Mouse (Mus musculus) kidney, postnatal 0 days (tissue): ENCODE measurements around the gene Itgb6. TPM values are rescaled to one million over a fixed set of nuclear protein-coding genes. Genes with fewer than 3 reads are reported as not detected.

Experiments
- ATAC-seq: fragments of 200-750 bp; cut with Nextera tagmentation; replicated peaks from 2 replicates; pipeline ENCODE4 v1.8.0; 2017; ENCODE audit warnings: low read depth, moderate number of reproducible peaks, moderate TSS enrichment, moderate library complexity; ENCODE audit not compliant: low FRiP score
- DNase-seq: peaks from one replicate; pipeline ENCODE4 v3.0.0-alpha.2; 2016; ENCODE audit warnings: low spot score
- H3K27ac ChIP-seq: fragments of 300-500 bp; sonication (generic); 2 replicates; pipeline ENCODE4 v1.5.1; 2014; ENCODE audit warnings: mild to moderate bottlenecking
- H3K27me3 ChIP-seq: fragments of 300-500 bp; sonication (generic); 2 replicates; pipeline ENCODE4 v1.6.1; 2014; ENCODE audit warnings: low read length, mixed read lengths; ENCODE audit not compliant: insufficient read depth
- H3K36me3 ChIP-seq: fragments of 300-500 bp; sonication (generic); 2 replicates; pipeline ENCODE4 v1.6.1; 2014; ENCODE audit warnings: low read length, mixed read lengths; ENCODE audit not compliant: insufficient read depth
- H3K4me1 ChIP-seq: fragments of 300-500 bp; sonication (generic); replicated peaks from 2 replicates; pipeline ENCODE4 v1.6.1; 2014; ENCODE audit warnings: antibody characterized with exemption, low read length, mixed read lengths; ENCODE audit not compliant: insufficient read depth
- H3K4me2 ChIP-seq: fragments of 300-500 bp; sonication (generic); 2 replicates; pipeline ENCODE4 v1.6.1; 2014; ENCODE audit warnings: mild to moderate bottlenecking, low read length, moderate library complexity, mixed read lengths
- H3K4me3 ChIP-seq: fragments of 300-500 bp; sonication (generic); replicated peaks from 2 replicates; pipeline ENCODE4 v1.5.1; 2014; ENCODE audit warnings: low read depth, low read length
- H3K9ac ChIP-seq: fragments of 300-500 bp; sonication (generic); 2 replicates; pipeline ENCODE4 v1.6.1; 2014; ENCODE audit warnings: low read depth, low read length
- H3K9me3 ChIP-seq: fragments of 300-500 bp; sonication (generic); replicated peaks from 2 replicates; pipeline ENCODE4 v1.6.1; 2016; ENCODE audit warnings: low read length, inconsistent platforms, mixed read lengths
- CTCF ChIP-seq: IDR thresholded peaks from 2 replicates; pipeline ENCODE4 v1.5.1; 2016; ENCODE audit warnings: antibody characterized with exemption, low read depth, mild to moderate bottlenecking, moderate library complexity
- WGBS: fragments of 180-500 bp; shearing (Covaris S2); extraction: QIAGEN DNeasy Blood & Tissue Kit; methylation state at CpG from one replicate; pipeline ENCODE4 v1.1.7; 2014; 5-methylcytosine and 5-hydroxymethylcytosine counted together
- polyA plus RNA-seq: library from polyadenylated mRNA; unstranded; fragments of >200 nt; fragmentation: Nextera tagmentation; extraction: Ambion mirVana; gene quantifications from 2 replicates; pipeline ENCODE4 v1.2.1, GENCODE M21; 2015

The Itgb6 gene
- polyA plus RNA-seq, 1 experiment from 2014 or later, result 28.8 TPM

- H3K27ac ChIP-seq, result no peak overlapping the region
- no peaks in the 10 kb centered on the region for H3K9me3 ChIP-seq
- DNase-seq (no peak), ATAC-seq (no peak)
- peaks cover 20% of the 10 kb centered on the region; the same call in 1 of the 2 replicates for H3K4me1 ChIP-seq
- TF ChIP-seq CTCF, result no peak
- WGBS, result 86% methylated on average over 4 of the region's 4 CpGs
- no peaks in the 10 kb centered on the region for H3K36me3 ChIP-seq
- no peaks in the 10 kb centered on the region for H3K27me3 ChIP-seq
- no peak overlapping the region for H3K9ac ChIP-seq
- H3K4me3 ChIP-seq, result no peak overlapping the region
- H3K4me2 ChIP-seq, result no peak overlapping the region
Measured at GRCm38 (mm10) chr2:60710317-60710716, 12.1 kb downstream of the Itgb6 start.

DNA sequence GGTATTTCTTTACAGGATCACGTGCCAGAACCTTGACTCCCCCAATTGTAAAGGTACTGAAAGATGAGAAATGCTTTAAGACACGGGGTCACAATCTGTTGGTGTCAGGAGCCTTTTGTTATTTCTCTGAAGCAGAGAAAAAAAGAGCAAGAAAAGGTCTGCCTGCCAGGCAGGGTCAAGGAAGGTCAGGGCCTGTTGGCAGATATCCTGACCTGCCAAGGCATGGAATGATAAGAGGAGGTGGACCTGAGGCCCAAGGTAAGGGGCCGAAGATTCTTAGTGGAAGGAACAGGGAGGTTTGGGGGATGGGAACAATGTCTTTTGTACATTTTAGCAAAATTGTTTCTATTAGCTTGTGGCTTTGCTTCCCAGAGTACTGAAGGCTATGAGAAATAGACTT lies 13.8 kb downstream of the Itgb6 start:
- Histone ChIP-seq H3K9me3 (no peaks in the 10 kb centered on the region), H3K27me3 (no peaks in the 10 kb centered on the region), H3K4me2 (no peak overlapping the region), H3K4me3 (no peak overlapping the region), H3K4me1 (0 out of 2 replicates have a peak, but pooled peaks cover 16% of the 10 kb centered on the region), H3K9ac (no peak overlapping the region), H3K27ac (no peak overlapping the region), H3K36me3 (no peaks in the 10 kb centered on the region)
- DNase-seq (no peak), ATAC-seq (no peak)
- 42% methylated on average over 3 of the region's 3 CpGs for WGBS
- TF ChIP-seq CTCF, result no peak

DNA sequence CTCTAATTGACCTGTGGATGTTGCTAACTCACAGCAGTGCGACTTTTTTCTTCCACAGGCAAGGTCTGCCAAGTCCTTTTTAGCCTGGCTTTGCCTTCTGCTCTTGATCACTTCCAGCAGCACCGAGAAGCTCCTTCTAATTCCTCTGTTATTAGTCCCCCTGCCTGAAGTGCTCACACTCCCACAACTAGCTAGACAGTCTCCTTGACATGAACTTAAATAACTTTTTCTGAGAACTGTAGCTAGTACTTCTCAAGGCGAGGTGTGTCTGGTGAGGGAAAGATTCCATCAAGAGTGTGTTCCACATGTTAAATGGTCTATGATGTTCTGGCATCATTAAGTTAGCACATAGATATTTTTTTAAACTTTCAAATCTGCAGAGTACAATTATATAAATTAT lies 15.6 kb downstream of the Itgb6 start:
- no peaks in the 10 kb centered on the region for H3K27me3 ChIP-seq
- H3K4me2 ChIP-seq, result no peak overlapping the region
- no peak for TF ChIP-seq CTCF
- 70% methylated on average over 3 of the region's 3 CpGs for WGBS
- no peaks in the 10 kb centered on the region for H3K36me3 ChIP-seq
- H3K9me3 ChIP-seq, result no peaks in the 10 kb centered on the region
- H3K27ac ChIP-seq, result no peak overlapping the region
- ATAC-seq, result no peak
- no peak for DNase-seq
- no peak overlapping the region for H3K9ac ChIP-seq
- no peak overlapping the region for H3K4me3 ChIP-seq
- 0 out of 2 replicates have a peak, but pooled peaks cover 18% of the 10 kb centered on the region for H3K4me1 ChIP-seq

GRCm38 (mm10) chr2:60705426-60705825 lies 17.0 kb downstream of the Itgb6 start:
- Histone ChIP-seq H3K4me2 (peak overlapping the region; percentile 25), H3K4me3 (no peak overlapping the region), H3K9ac (no peak overlapping the region), H3K27ac (peak overlapping the region; percentile 36), H3K4me1 (0 out of 2 replicates have a peak, but pooled peaks cover 17% of the 10 kb centered on the region), H3K27me3 (no peaks in the 10 kb centered on the region), H3K36me3 (no peaks in the 10 kb centered on the region), H3K9me3 (no peaks in the 10 kb centered on the region)
- TF ChIP-seq CTCF, result no peak
- DNase-seq (no peak), ATAC-seq (peak; percentile 53; the same call in 1 of the 2 replicates)
- 64% methylated on average over 8 of the region's 8 CpGs for WGBS

- Histone ChIP-seq H3K4me2 (no peak overlapping the region), H3K27me3 (no peaks in the 10 kb centered on the region), H3K9me3 (no peaks in the 10 kb centered on the region), H3K27ac (peak overlapping the region; percentile 79), H3K36me3 (no peaks in the 10 kb centered on the region), H3K4me3 (no peak overlapping the region), H3K4me1 (peaks cover 24% of the 10 kb centered on the region), H3K9ac (no peak overlapping the region)
- ATAC-seq (peak; percentile 86), DNase-seq (peak; percentile 72)
- TF ChIP-seq CTCF, result no peak
- WGBS, result 26% methylated on average over 4 of the region's 4 CpGs
Measured at GRCm38 (mm10) chr2:60703315-60703714, 19.1 kb downstream of the Itgb6 start.

DNA sequence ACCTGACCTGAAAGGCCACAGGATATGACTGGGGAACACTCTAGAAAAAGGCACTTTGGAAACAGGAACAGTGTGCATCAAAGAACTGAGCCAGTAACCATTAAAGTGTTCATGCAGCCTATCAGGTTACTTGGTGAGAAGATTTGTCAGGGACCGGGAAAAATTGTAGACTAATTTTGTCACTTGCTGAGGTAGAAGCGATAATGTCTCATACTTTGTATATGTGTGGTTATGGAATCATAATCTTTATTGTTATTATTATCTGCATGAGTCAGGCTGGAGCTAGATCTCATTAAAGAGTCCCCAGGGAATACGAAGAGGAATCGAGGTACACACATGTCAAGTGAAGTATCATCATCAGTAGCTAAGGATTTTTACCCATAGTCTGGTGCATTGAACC lies 21.5 kb downstream of the Itgb6 start:
- no peak for TF ChIP-seq CTCF
- ATAC-seq (no peak), DNase-seq (no peak)
- Histone ChIP-seq H3K9me3 (no peaks in the 10 kb centered on the region), H3K9ac (no peak overlapping the region), H3K27me3 (no peaks in the 10 kb centered on the region), H3K4me3 (no peak overlapping the region), H3K27ac (no peak overlapping the region), H3K4me1 (peaks cover 35% of the 10 kb centered on the region), H3K4me2 (no peak overlapping the region), H3K36me3 (no peaks in the 10 kb centered on the region)
- 76% methylated on average over 4 of the region's 4 CpGs for WGBS

DNA sequence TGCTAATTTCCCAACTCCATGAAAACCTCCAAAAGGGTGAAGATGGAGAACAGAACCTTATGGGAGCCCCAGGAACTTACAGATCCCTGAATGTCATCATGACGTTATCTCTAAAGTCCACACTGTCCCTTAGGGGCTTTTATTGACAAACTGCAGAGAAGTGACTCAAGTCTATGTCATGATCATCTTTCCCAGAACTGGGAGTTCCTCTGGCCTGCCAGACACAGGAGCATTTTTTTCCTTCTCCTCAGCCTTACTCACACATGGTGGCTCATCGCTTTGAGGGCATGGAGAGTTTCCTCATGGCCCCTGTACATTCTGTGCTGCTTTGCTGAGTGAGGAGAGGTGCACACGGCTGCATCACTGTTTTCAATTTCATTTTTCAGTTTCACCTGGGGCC lies 22.4 kb downstream of the Itgb6 start:
- 87% methylated on average over 3 of the region's 3 CpGs for WGBS
- Histone ChIP-seq H3K36me3 (no peaks in the 10 kb centered on the region), H3K4me2 (no peak overlapping the region), H3K4me3 (no peak overlapping the region), H3K27me3 (no peaks in the 10 kb centered on the region), H3K27ac (no peak overlapping the region), H3K9ac (no peak overlapping the region), H3K4me1 (peaks cover 31% of the 10 kb centered on the region), H3K9me3 (no peaks in the 10 kb centered on the region)
- DNase-seq (no peak), ATAC-seq (no peak)
- TF ChIP-seq CTCF, result no peak
